Mouse (Mus musculus): Measurements from ENCODE around the gene Tyro3.

Gene Tyro3

GRCm38 (mm10) chr2:119797279-119797783 is at the start of gene Tyro3:
TSS of gene Tyro3 (plus strand) at chr2:119797733.
- DNase-seq (ENCODE audit: low spot score in 2 of 2) = no peak

GRCm38 (mm10) chr2:119749260-119749659 is 48.3 kb upstream of the Tyro3 start:
- DNase-seq (ENCODE audit: low spot score in 2 of 2) = no peak

- no peak for DNase-seq (ENCODE audit: low spot score in 2 of 2)
Measured at GRCm38 (mm10) chr2:119757601-119758100, 39.9 kb upstream of the Tyro3 start.

GRCm38 (mm10) chr2:119758101-119758843 is 39.3 kb upstream of the Tyro3 start:
- peak in 1 of 2 experiments; percentile 12 for DNase-seq (ENCODE audit: low spot score in 2 of 2)

GRCm38 (mm10) chr2:119758844-119759835 is 38.4 kb upstream of the Tyro3 start:
- peak; percentile 36 to 46 for DNase-seq (ENCODE audit: low spot score in 2 of 2)

- DNase-seq (ENCODE audit: low spot score in 2 of 2) = no peak
Measured at GRCm38 (mm10) chr2:119760251-119760650, 37.3 kb upstream of the Tyro3 start, which contains the start of gene Ltk. TSS of gene Ltk (minus strand) at chr2:119760431.

GRCm38 (mm10) chr2:119762276-119762675 is 35.3 kb upstream of the Tyro3 start:
- no peak for DNase-seq (ENCODE audit: low spot score in 2 of 2)

GRCm38 (mm10) chr2:119763924-119764323 is 33.6 kb upstream of the Tyro3 start:
- no peak for DNase-seq (ENCODE audit: low spot score in 2 of 2)

GRCm38 (mm10) chr2:119767246-119767645 is 30.3 kb upstream of the Tyro3 start:
- no peak for DNase-seq (ENCODE audit: low spot score in 2 of 2)

GRCm38 (mm10) chr2:119787206-119787883 is 10.2 kb upstream of the Tyro3 start, which contains the start of gene Rpap1:
TSS of gene Rpap1 (minus strand) at chr2:119787537.
- peak; percentile 52 to 71 for DNase-seq (ENCODE audit: low spot score in 2 of 2)

GRCm38 (mm10) chr2:119789996-119790395 is 7.5 kb upstream of the Tyro3 start:
- no peak for DNase-seq (ENCODE audit: low spot score in 2 of 2)

GRCm38 (mm10) chr2:119798246-119798927 is 854 bp downstream of the Tyro3 start:
- peak; percentile 19 to 46 for DNase-seq (ENCODE audit: low spot score in 2 of 2)

- DNase-seq (ENCODE audit: low spot score in 2 of 2) = peak in 1 of 2 experiments; percentile 15
Measured at GRCm38 (mm10) chr2:119799181-119799960, 1.8 kb downstream of the Tyro3 start.

- peak; percentile 28 for DNase-seq (ENCODE audit: low spot score in 2 of 2)
Measured at GRCm38 (mm10) chr2:119799961-119800550, 2.5 kb downstream of the Tyro3 start.

GRCm38 (mm10) chr2:119800876-119801846 is 3.6 kb downstream of the Tyro3 start:
- no peak for DNase-seq (ENCODE audit: low spot score in 2 of 2)

- DNase-seq (ENCODE audit: low spot score in 2 of 2) = no peak
Measured at GRCm38 (mm10) chr2:119802767-119803617, 5.5 kb downstream of the Tyro3 start.

- DNase-seq (ENCODE audit: low spot score in 2 of 2) = no peak
Measured at GRCm38 (mm10) chr2:119803618-119804274, 6.2 kb downstream of the Tyro3 start.

All from natural killer cell, adult 2 months (primary cell).